Mouse (Mus musculus): ENCODE data around the gene Poll.

Poll gene

DNA sequence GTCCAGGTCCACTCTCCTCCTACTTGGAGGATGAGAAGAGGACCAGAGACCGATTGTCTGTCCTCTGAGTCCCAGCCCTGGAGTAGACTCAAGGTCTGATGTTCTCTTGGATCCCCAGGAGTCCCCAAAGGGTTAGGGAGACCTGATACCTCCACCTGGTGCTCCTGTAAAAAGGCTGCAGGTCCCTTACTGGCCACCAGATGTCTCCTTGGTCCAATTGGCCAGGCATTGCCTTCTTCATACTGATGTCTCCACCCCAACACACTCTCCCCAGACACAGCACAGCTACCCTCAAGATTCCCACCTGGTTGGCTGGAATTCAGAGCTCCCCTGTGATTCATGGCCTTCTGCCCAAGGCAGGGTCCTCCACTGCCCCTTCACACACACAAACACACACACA is 22.8 kb downstream of the Poll start:
- peaks cover 5% of the 10 kb centered on the region for H3K9me3 ChIP-seq (ENCODE audit: low read length)
- peaks cover 29% of the 10 kb centered on the region for H3K27me3 ChIP-seq (ENCODE audit: insufficient read depth, low read length)
- no peak for TF ChIP-seq POU5F1 (IDR thresholded peaks at IDR 0.05; ENCODE audit: borderline replicate concordance, low read length)
- peak; percentile 74 for TF ChIP-seq CTCF (conservative IDR thresholded peaks at IDR 0.05; ENCODE audit: low read length)
- peaks cover 31% of the 10 kb centered on the region for H3K4me1 ChIP-seq (replicated peaks; ENCODE audit: low read depth, low read length)
- H3K4me3 ChIP-seq (replicated peaks; ENCODE audit: low read length): no peak overlapping the region
- no peaks in the 10 kb centered on the region for H3K36me3 ChIP-seq (ENCODE audit: insufficient read depth, low read length)

GRCm38 (mm10) chr19:45535929-45536328 is 24.4 kb downstream of the Poll start:
- H3K27me3 ChIP-seq (ENCODE audit: insufficient read depth, low read length): peaks cover 16% of the 10 kb centered on the region

GRCm38 (mm10) chr19:45535214-45535735 is 25.1 kb downstream of the Poll start:
- H3K9me3 ChIP-seq (ENCODE audit: low read length): peaks cover 13% of the 10 kb centered on the region
- TF ChIP-seq POU5F1 (IDR thresholded peaks at IDR 0.05; ENCODE audit: borderline replicate concordance, low read length) (no peak), NANOG (IDR thresholded peaks at IDR 0.05; ENCODE audit: borderline replicate concordance, low read length) (no peak), CTCF (conservative IDR thresholded peaks at IDR 0.05; ENCODE audit: low read length) (no peak)
- no peak overlapping the region for H3K4me3 ChIP-seq (replicated peaks; ENCODE audit: low read length)
- peaks cover 9% of the 10 kb centered on the region for H3K27me3 ChIP-seq (ENCODE audit: insufficient read depth, low read length)
- H3K36me3 ChIP-seq (ENCODE audit: insufficient read depth, low read length): 0 out of 2 replicates have a peak, but pooled peaks cover 5% of the 10 kb centered on the region
- peaks cover 14% of the 10 kb centered on the region for H3K4me1 ChIP-seq (replicated peaks; ENCODE audit: low read depth, low read length)

More at GRCm38 (mm10) chr19:45535929-45536328, 24.4 kb downstream of the Poll start:
- H3K36me3 ChIP-seq (ENCODE audit: insufficient read depth, low read length): 0 out of 2 replicates have a peak, but pooled peaks cover 5% of the 10 kb centered on the region
- no peak overlapping the region for H3K4me3 ChIP-seq (replicated peaks; ENCODE audit: low read length)
- peaks cover 19% of the 10 kb centered on the region for H3K4me1 ChIP-seq (replicated peaks; ENCODE audit: low read depth, low read length)
- peaks cover 13% of the 10 kb centered on the region for H3K9me3 ChIP-seq (ENCODE audit: low read length)
- TF ChIP-seq POU5F1 (IDR thresholded peaks at IDR 0.05; ENCODE audit: borderline replicate concordance, low read length) (no peak), NANOG (IDR thresholded peaks at IDR 0.05; ENCODE audit: borderline replicate concordance, low read length) (no peak), CTCF (conservative IDR thresholded peaks at IDR 0.05; ENCODE audit: low read length) (no peak)

DNA sequence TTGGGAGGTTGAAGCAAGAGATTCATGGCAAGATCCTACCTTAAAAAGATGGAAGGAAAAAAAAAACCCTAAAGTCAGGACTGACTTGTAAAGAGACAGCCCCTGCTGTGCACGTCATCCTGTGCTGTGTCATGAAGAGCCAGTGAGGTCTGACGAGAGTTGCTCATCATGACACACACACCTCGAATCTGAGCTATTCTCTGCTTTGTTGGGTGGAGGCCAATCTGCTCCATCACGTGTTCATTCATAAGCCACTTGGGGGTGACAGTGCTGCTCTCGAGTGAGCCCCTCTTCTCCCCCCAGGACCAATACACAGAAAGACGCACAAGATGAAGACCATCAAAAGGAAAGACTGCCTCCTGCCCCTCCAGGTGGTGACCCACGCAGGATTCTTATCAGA is 26.7 kb downstream of the Poll start:
- H3K27me3 ChIP-seq (ENCODE audit: insufficient read depth, low read length): peaks cover 4% of the 10 kb centered on the region
- no peak for TF ChIP-seq POU5F1 (IDR thresholded peaks at IDR 0.05; ENCODE audit: borderline replicate concordance, low read length)
- no peak overlapping the region for H3K4me3 ChIP-seq (replicated peaks; ENCODE audit: low read length)
- H3K4me1 ChIP-seq (replicated peaks; ENCODE audit: low read depth, low read length): peaks cover 8% of the 10 kb centered on the region; the same call in 1 of the 2 replicates
- H3K36me3 ChIP-seq (ENCODE audit: insufficient read depth, low read length): peaks cover 16% of the 10 kb centered on the region
- H3K9me3 ChIP-seq (ENCODE audit: low read length): peaks cover 13% of the 10 kb centered on the region

DNA sequence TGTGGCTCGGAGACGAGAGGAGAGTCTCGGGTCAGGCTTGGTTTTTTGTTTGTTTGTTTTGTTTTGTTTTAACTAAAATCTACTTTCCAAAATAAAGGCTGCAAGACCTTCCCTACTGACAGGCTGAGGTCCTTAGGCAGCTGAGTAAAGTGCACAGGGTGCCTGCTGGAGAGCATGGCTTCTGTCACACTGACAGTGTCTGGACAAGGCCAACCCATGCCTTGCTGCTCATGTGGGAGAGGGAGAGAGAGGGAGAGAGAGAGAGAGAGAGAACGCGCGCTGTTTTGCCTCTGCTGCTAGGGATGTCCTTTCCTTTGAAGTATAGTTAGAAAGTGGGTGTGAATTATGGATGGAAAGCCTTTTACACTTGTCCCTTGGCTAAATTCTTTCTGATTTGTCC is 28.8 kb downstream of the Poll start:
- Histone ChIP-seq H3K4me1 (replicated peaks; ENCODE audit: low read depth, low read length) (peaks cover 4% of the 10 kb centered on the region; the same call in 1 of the 2 replicates), H3K27me3 (ENCODE audit: insufficient read depth, low read length) (peaks cover 2% of the 10 kb centered on the region), H3K9me3 (ENCODE audit: low read length) (peaks cover 13% of the 10 kb centered on the region), H3K36me3 (ENCODE audit: insufficient read depth, low read length) (peaks cover 30% of the 10 kb centered on the region), H3K4me3 (replicated peaks; ENCODE audit: low read length) (no peak overlapping the region)
- no peak for TF ChIP-seq NANOG (IDR thresholded peaks at IDR 0.05; ENCODE audit: borderline replicate concordance, low read length)
- TF ChIP-seq POU5F1 (IDR thresholded peaks at IDR 0.05; ENCODE audit: borderline replicate concordance, low read length): no peak
- TF ChIP-seq CTCF (conservative IDR thresholded peaks at IDR 0.05; ENCODE audit: low read length): no peak

- H3K4me3 ChIP-seq (replicated peaks; ENCODE audit: low read length): no peak overlapping the region
- H3K9me3 ChIP-seq (ENCODE audit: low read length): peaks cover 13% of the 10 kb centered on the region
- peaks cover 30% of the 10 kb centered on the region for H3K36me3 ChIP-seq (ENCODE audit: insufficient read depth, low read length)
- H3K4me1 ChIP-seq (replicated peaks; ENCODE audit: low read depth, low read length): peaks cover 4% of the 10 kb centered on the region; the same call in 1 of the 2 replicates
- no peaks in the 10 kb centered on the region; the same call in 1 of the 2 replicates for H3K27me3 ChIP-seq (ENCODE audit: insufficient read depth, low read length)
- TF ChIP-seq CTCF (conservative IDR thresholded peaks at IDR 0.05; ENCODE audit: low read length): no peak
- no peak for TF ChIP-seq NANOG (IDR thresholded peaks at IDR 0.05; ENCODE audit: borderline replicate concordance, low read length)
- no peak for TF ChIP-seq POU5F1 (IDR thresholded peaks at IDR 0.05; ENCODE audit: borderline replicate concordance, low read length)
Measured at GRCm38 (mm10) chr19:45530200-45530995, 29.9 kb downstream of the Poll start.

DNA sequence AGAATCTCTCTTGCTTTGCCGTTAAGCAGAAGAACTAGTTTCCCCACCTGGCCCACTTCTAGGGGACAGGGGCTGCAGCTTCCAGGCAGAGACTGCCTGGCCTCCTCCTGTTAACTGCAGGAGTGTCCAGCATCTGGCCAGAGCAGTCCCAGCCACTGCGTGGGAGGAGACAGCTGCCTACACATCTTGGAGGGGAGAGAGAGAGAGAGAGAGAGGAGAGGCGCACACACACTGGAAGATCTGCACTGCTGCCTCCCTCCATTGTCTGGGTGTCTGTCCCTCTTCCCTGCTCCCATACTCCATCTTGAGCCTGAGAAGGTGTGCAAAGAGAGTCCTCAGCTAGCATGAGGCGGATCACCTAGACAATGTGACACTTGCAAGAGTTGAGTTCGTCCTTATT is 31.0 kb downstream of the Poll start:
- H3K9me3 ChIP-seq (ENCODE audit: low read length): peaks cover 13% of the 10 kb centered on the region
- TF ChIP-seq NANOG (IDR thresholded peaks at IDR 0.05; ENCODE audit: borderline replicate concordance, low read length) (no peak), POU5F1 (IDR thresholded peaks at IDR 0.05; ENCODE audit: borderline replicate concordance, low read length) (no peak), CTCF (conservative IDR thresholded peaks at IDR 0.05; ENCODE audit: low read length) (no peak)
- H3K27me3 ChIP-seq (ENCODE audit: insufficient read depth, low read length): no peaks in the 10 kb centered on the region
- peaks cover under 1% of the 10 kb centered on the region; the same call in 1 of the 2 replicates for H3K4me1 ChIP-seq (replicated peaks; ENCODE audit: low read depth, low read length)
- no peak overlapping the region for H3K4me3 ChIP-seq (replicated peaks; ENCODE audit: low read length)
- H3K36me3 ChIP-seq (ENCODE audit: insufficient read depth, low read length): peaks cover 30% of the 10 kb centered on the region

DNA sequence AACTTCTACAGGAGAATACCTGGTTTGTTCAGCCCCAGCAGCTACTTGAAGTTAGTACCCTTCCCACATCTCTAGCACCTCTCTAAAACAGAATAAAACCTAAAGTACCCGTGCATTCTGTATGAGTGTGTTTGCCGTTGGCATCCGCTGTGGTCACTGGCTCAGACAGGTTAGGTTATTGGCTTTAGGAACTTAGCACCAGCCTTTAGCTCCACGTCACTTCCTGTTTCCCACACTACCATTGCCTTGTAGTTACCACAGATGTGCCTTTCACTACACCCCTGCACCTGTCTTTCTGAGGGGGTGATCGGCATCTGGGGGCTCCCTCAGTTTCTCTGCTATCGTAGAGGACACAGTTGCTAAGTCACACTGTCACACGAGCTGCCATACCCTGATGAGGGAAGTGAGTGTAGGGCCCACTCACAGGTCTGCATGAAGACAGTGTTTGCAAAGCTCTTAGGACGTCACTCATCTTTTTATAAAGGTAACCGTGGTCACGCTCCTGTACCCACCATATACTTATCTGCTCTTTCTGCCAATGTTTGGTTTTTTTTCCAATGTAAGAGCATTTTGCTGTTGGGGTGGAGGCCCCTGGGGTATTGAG is 32.3 kb downstream of the Poll start:
- Histone ChIP-seq H3K27me3 (ENCODE audit: insufficient read depth, low read length) (no peaks in the 10 kb centered on the region), H3K9me3 (ENCODE audit: low read length) (peaks cover 13% of the 10 kb centered on the region), H3K36me3 (ENCODE audit: insufficient read depth, low read length) (peaks cover 30% of the 10 kb centered on the region), H3K4me3 (replicated peaks; ENCODE audit: low read length) (no peak overlapping the region), H3K4me1 (replicated peaks; ENCODE audit: low read depth, low read length) (no peaks in the 10 kb centered on the region)
- no peak for TF ChIP-seq CTCF (conservative IDR thresholded peaks at IDR 0.05; ENCODE audit: low read length)
- TF ChIP-seq POU5F1 (IDR thresholded peaks at IDR 0.05; ENCODE audit: borderline replicate concordance, low read length): no peak
- no peak for TF ChIP-seq NANOG (IDR thresholded peaks at IDR 0.05; ENCODE audit: borderline replicate concordance, low read length)
